Mouse (Mus musculus): ENCODE results near the gene Zfp768. TPM values are rescaled to one million over a fixed set of nuclear protein-coding genes. Genes with fewer than 3 reads are reported as not detected.

The Zfp768 gene
- polyA plus RNA-seq, 1 experiment = 19.4 TPM

- DNase-seq (ENCODE audit: low read depth, low spot score) = no peak
- WGBS = 34% methylated on average over 8 of the region's 8 CpGs
Observed at GRCm38 (mm10) chr7:127313912-127314311, 31.5 kb downstream of the Zfp768 start.

DNA sequence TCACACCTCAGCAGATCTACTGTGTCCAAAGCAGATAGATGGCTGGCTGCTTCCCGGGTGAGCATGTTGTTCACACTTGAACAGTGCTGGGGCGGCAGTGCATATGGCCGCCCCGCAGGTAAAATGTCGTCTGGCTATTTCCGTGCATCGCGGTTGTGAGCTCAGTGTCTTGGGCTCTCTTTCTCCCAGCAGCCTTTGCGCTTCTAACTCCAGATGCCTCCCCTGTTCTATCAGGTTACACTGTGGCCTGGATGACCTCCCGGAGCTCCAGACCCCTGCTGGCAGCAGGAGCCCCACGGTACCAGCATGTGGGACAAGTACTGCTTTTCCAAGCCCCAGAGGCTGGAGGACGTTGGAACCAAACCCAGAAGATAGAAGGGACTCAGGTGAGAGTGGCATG, 35.4 kb downstream of the Zfp768 start:
- WGBS = 70% methylated on average over 12 of the region's 12 CpGs
- DNase-seq (ENCODE audit: low read depth, low spot score) = no peak

GRCm38 (mm10) chr7:127308887-127309286, 36.5 kb downstream of the Zfp768 start:
- peak; percentile 35 for DNase-seq (ENCODE audit: low read depth, low spot score)
- 77% methylated on average over 4 of the region's 4 CpGs for WGBS

GRCm38 (mm10) chr7:127308431-127308830, 37.0 kb downstream of the Zfp768 start:
- no peak for DNase-seq (ENCODE audit: low read depth, low spot score)
- WGBS = 64% methylated on average over 2 of the region's 2 CpGs

GRCm38 (mm10) chr7:127297586-127298193, 47.7 kb downstream of the Zfp768 start:
- DNase-seq (ENCODE audit: low read depth, low spot score) = no peak
- WGBS = 94% methylated on average over 5 of the region's 5 CpGs

- no peak for DNase-seq (ENCODE audit: low read depth, low spot score)
- 86% methylated on average over 5 of the region's 5 CpGs for WGBS
Observed at GRCm38 (mm10) chr7:127296786-127297555, 48.4 kb downstream of the Zfp768 start.

- no peak for DNase-seq (ENCODE audit: low read depth, low spot score)
- 79% methylated on average over 11 of the region's 11 CpGs for WGBS
Observed at GRCm38 (mm10) chr7:127296098-127296497, 49.3 kb downstream of the Zfp768 start, which contains the start of gene Itgal. Itgal (plus strand) TSS chr7:127296260.

Other genes with a start within 250 kb of the Zfp768 start
- 1.5 TPM in 2 replicates for gene Qprt, start 223.4 kb downstream of the Zfp768 start, polyA plus RNA-seq (2012; rRNA removed)
- gene Spn, start 207.8 kb downstream of the Zfp768 start, polyA plus RNA-seq (2012; rRNA removed) = 3.7 and 5.7 TPM in 2 replicates
- gene Cd2bp2, start 149.5 kb downstream of the Zfp768 start, polyA plus RNA-seq (2012; rRNA removed) = 25.1 and 28.6 TPM in 2 replicates
- gene Tbc1d10b, start 137.1 kb downstream of the Zfp768 start, polyA plus RNA-seq (2012; rRNA removed) = 30.0 and 34.2 TPM in 2 replicates
- 2.5 and 4.1 TPM in 2 replicates for gene Mylpf, start 136.7 kb downstream of the Zfp768 start, polyA plus RNA-seq (2012; rRNA removed)
- 5.7 and 7.9 TPM in 2 replicates for gene Zfp553, start 112.5 kb downstream of the Zfp768 start, polyA plus RNA-seq (2012; rRNA removed)
- 32.4 and 34.6 TPM in 2 replicates for gene Sept1, start 112.5 kb downstream of the Zfp768 start, polyA plus RNA-seq (2012; rRNA removed)
- 25.7 and 34.0 TPM in 2 replicates for gene Zfp771, start 101.3 kb downstream of the Zfp768 start, polyA plus RNA-seq (2012; rRNA removed)
- gene Dctpp1, start 84.9 kb downstream of the Zfp768 start, polyA plus RNA-seq (2012; rRNA removed) = 79.9 and 80.9 TPM in 2 replicates
- 58.1 and 85.1 TPM in 2 replicates for gene Sephs2, start 71.5 kb downstream of the Zfp768 start, polyA plus RNA-seq (2012; rRNA removed)
- gene Itgal, start 49.3 kb downstream of the Zfp768 start, polyA plus RNA-seq (2012; rRNA removed) = 9.9 and 13.0 TPM in 2 replicates
- 15.0 and 35.0 TPM in 2 replicates for gene Zfp747, start 30.5 kb upstream of the Zfp768 start, polyA plus RNA-seq (2012; rRNA removed)
- gene 9130019O22Rik, start 41.6 kb upstream of the Zfp768 start, polyA plus RNA-seq (2012; rRNA removed) = 6.2 and 9.3 TPM in 2 replicates
- 10.2 and 15.5 TPM in 2 replicates for gene E430018J23Rik, start 48.0 kb upstream of the Zfp768 start, polyA plus RNA-seq (2012; rRNA removed)
- 5.8 and 8.8 TPM in 2 replicates for gene Zfp764, start 61.2 kb upstream of the Zfp768 start, polyA plus RNA-seq (2012; rRNA removed)
- gene Zfp688, start 76.5 kb upstream of the Zfp768 start, polyA plus RNA-seq (2012; rRNA removed) = 18.1 and 20.5 TPM in 2 replicates
- 2.1 and 2.5 TPM in 2 replicates for gene Zfp689, start 103.6 kb upstream of the Zfp768 start, polyA plus RNA-seq (2012; rRNA removed)
- 59.8 and 93.6 TPM in 2 replicates for gene Prr14, start 114.0 kb upstream of the Zfp768 start, polyA plus RNA-seq (2012; rRNA removed)
- gene Fbrs, start 133.6 kb upstream of the Zfp768 start, polyA plus RNA-seq (2012; rRNA removed) = 21.0 and 26.6 TPM in 2 replicates
- 6.7 and 14.4 TPM in 2 replicates for gene Srcap, start 166.4 kb upstream of the Zfp768 start, polyA plus RNA-seq (2012; rRNA removed)
- 12.6 and 14.7 TPM in 2 replicates for gene Gm42715, start 174.0 kb upstream of the Zfp768 start, polyA plus RNA-seq (2012; rRNA removed)
- 2.7 and 3.5 TPM in 2 replicates for gene Tmem265, start 215.8 kb upstream of the Zfp768 start, polyA plus RNA-seq (2012; rRNA removed)
- 47.2 and 62.7 TPM in 2 replicates for gene Phkg2, start 227.8 kb upstream of the Zfp768 start, polyA plus RNA-seq (2012; rRNA removed)
- 1.3 and 1.4 TPM in 2 replicates for gene Ccdc189, start 243.0 kb upstream of the Zfp768 start, polyA plus RNA-seq (2012; rRNA removed)
- gene Rnf40, start 243.2 kb upstream of the Zfp768 start, polyA plus RNA-seq (2012; rRNA removed) = 23.7 and 30.9 TPM in 2 replicates

Measured in large intestine, adult 2 months (tissue).